Mouse (Mus musculus): Measurements from ENCODE around the gene Lamtor4. TPM values are rescaled to one million over a fixed set of nuclear protein-coding genes. Genes with fewer than 3 reads are reported as not detected.

Gene Lamtor4
- polyA plus RNA-seq, 1 experiment, result 108 TPM

- no peaks in the 10 kb centered on the region for H3K27me3 ChIP-seq (ENCODE audit: control insufficient read depth, insufficient read depth, low read length)
- peak within 1 kb of the TSS; percentile 86 for H3K27ac ChIP-seq (ENCODE audit: insufficient read depth, low read length)
- peak; percentile 56 for TF ChIP-seq POLR2A (IDR thresholded peaks at IDR 0.05; ENCODE audit: low read depth, low read length)
- TF ChIP-seq CTCF (IDR thresholded peaks at IDR 0.05; ENCODE audit: extremely low read depth, insufficient read depth, insufficient read length, insufficient replicate concordance), result no peak
- peak within 1 kb of the TSS; percentile 88 for H3K4me3 ChIP-seq (ENCODE audit: extremely low read depth, insufficient read depth, insufficient read length)
- H3K36me3 ChIP-seq (ENCODE audit: control insufficient read depth, insufficient read depth, low read length), result peaks cover 26% of the 10 kb centered on the region
- under 1% methylated on average over 67 of the region's 71 CpGs for WGBS
- H3K4me1 ChIP-seq (ENCODE audit: control insufficient read depth, insufficient read depth, insufficient read length), result peaks cover 17% of the 10 kb centered on the region; the same call in 1 of the 2 replicates
- peak; percentile 81 to 92 for DNase-seq (ENCODE audit: low read depth in 1 of 2, low spot score in 2 of 2)
These were observed 8.3 kb downstream of the Lamtor4 start, which contains the start of gene BC037034 for GRCm38 (mm10) chr5:138263260-138264206. Gene BC037034, minus strand, starts transcription at chr5:138264033.

- Histone ChIP-seq H3K4me3 (ENCODE audit: extremely low read depth, insufficient read depth, insufficient read length) (peak overlapping the region; percentile 88), H3K36me3 (ENCODE audit: control insufficient read depth, insufficient read depth, low read length) (peaks cover 21% of the 10 kb centered on the region), H3K27ac (ENCODE audit: insufficient read depth, low read length) (peak overlapping the region; percentile 27; the same call in 1 of the 2 replicates), H3K27me3 (ENCODE audit: control insufficient read depth, insufficient read depth, low read length) (no peaks in the 10 kb centered on the region), H3K4me1 (ENCODE audit: control insufficient read depth, insufficient read depth, insufficient read length) (peaks cover 17% of the 10 kb centered on the region; the same call in 1 of the 2 replicates)
- DNase-seq (ENCODE audit: low read depth in 1 of 2, low spot score in 2 of 2), result no peak
- WGBS, result 5% methylated on average over 6 of the region's 6 CpGs
- TF ChIP-seq CTCF (IDR thresholded peaks at IDR 0.05; ENCODE audit: extremely low read depth, insufficient read depth, insufficient read length, insufficient replicate concordance) (no peak), POLR2A (IDR thresholded peaks at IDR 0.05; ENCODE audit: low read depth, low read length) (no peak)
These were observed 8.9 kb downstream of the Lamtor4 start for GRCm38 (mm10) chr5:138264207-138264578.

GRCm38 (mm10) chr5:138265712-138266111, 10.4 kb downstream of the Lamtor4 start:
- no peak for TF ChIP-seq CTCF (IDR thresholded peaks at IDR 0.05; ENCODE audit: extremely low read depth, insufficient read depth, insufficient read length, insufficient replicate concordance)
- no peak for TF ChIP-seq POLR2A (IDR thresholded peaks at IDR 0.05; ENCODE audit: low read depth, low read length)
- no peaks in the 10 kb centered on the region for H3K27me3 ChIP-seq (ENCODE audit: control insufficient read depth, insufficient read depth, low read length)
- H3K4me3 ChIP-seq (ENCODE audit: extremely low read depth, insufficient read depth, insufficient read length), result no peak overlapping the region
- peaks cover 8% of the 10 kb centered on the region for H3K36me3 ChIP-seq (ENCODE audit: control insufficient read depth, insufficient read depth, low read length)
- H3K4me1 ChIP-seq (ENCODE audit: control insufficient read depth, insufficient read depth, insufficient read length), result peaks cover 17% of the 10 kb centered on the region; the same call in 1 of the 2 replicates
- DNase-seq (ENCODE audit: low read depth in 1 of 2, low spot score in 2 of 2), result no peak
- H3K27ac ChIP-seq (ENCODE audit: insufficient read depth, low read length), result no peak overlapping the region
- WGBS, result 95% methylated on average over 4 of the region's 4 CpGs

GRCm38 (mm10) chr5:138267114-138267513, 11.8 kb downstream of the Lamtor4 start:
- Histone ChIP-seq H3K27me3 (ENCODE audit: control insufficient read depth, insufficient read depth, low read length) (0 out of 2 replicates have a peak, but pooled peaks cover 1% of the 10 kb centered on the region), H3K4me1 (ENCODE audit: control insufficient read depth, insufficient read depth, insufficient read length) (peaks cover 16% of the 10 kb centered on the region; the same call in 1 of the 2 replicates), H3K27ac (ENCODE audit: insufficient read depth, low read length) (no peak overlapping the region), H3K4me3 (ENCODE audit: extremely low read depth, insufficient read depth, insufficient read length) (no peak overlapping the region), H3K36me3 (ENCODE audit: control insufficient read depth, insufficient read depth, low read length) (peaks cover 1% of the 10 kb centered on the region; the same call in 1 of the 2 replicates)
- no peak for TF ChIP-seq CTCF (IDR thresholded peaks at IDR 0.05; ENCODE audit: extremely low read depth, insufficient read depth, insufficient read length, insufficient replicate concordance)
- TF ChIP-seq POLR2A (IDR thresholded peaks at IDR 0.05; ENCODE audit: low read depth, low read length), result no peak
- 94% methylated on average over 3 of the region's 3 CpGs for WGBS
- DNase-seq (ENCODE audit: low read depth in 1 of 2, low spot score in 2 of 2), result no peak

- WGBS, result 87% methylated on average over 4 of the region's 4 CpGs
- H3K4me1 ChIP-seq (ENCODE audit: control insufficient read depth, insufficient read depth, insufficient read length), result peaks cover 5% of the 10 kb centered on the region; the same call in 1 of the 2 replicates
- no peak for DNase-seq (ENCODE audit: low read depth in 1 of 2, low spot score in 2 of 2)
- peaks cover 1% of the 10 kb centered on the region; the same call in 1 of the 2 replicates for H3K36me3 ChIP-seq (ENCODE audit: control insufficient read depth, insufficient read depth, low read length)
- TF ChIP-seq POLR2A (IDR thresholded peaks at IDR 0.05; ENCODE audit: low read depth, low read length), result no peak
- peaks cover 1% of the 10 kb centered on the region; the same call in 1 of the 2 replicates for H3K27me3 ChIP-seq (ENCODE audit: control insufficient read depth, insufficient read depth, low read length)
- no peak overlapping the region for H3K4me3 ChIP-seq (ENCODE audit: extremely low read depth, insufficient read depth, insufficient read length)
- H3K27ac ChIP-seq (ENCODE audit: insufficient read depth, low read length), result no peak overlapping the region
These were observed 13.7 kb downstream of the Lamtor4 start for GRCm38 (mm10) chr5:138268980-138269379.

- Histone ChIP-seq H3K36me3 (ENCODE audit: control insufficient read depth, insufficient read depth, low read length) (peaks cover under 1% of the 10 kb centered on the region; the same call in 1 of the 2 replicates), H3K4me3 (ENCODE audit: extremely low read depth, insufficient read depth, insufficient read length) (no peak overlapping the region), H3K27me3 (ENCODE audit: control insufficient read depth, insufficient read depth, low read length) (peaks cover 1% of the 10 kb centered on the region; the same call in 1 of the 2 replicates), H3K4me1 (ENCODE audit: control insufficient read depth, insufficient read depth, insufficient read length) (no peaks in the 10 kb centered on the region), H3K27ac (ENCODE audit: insufficient read depth, low read length) (no peak overlapping the region)
- DNase-seq (ENCODE audit: low read depth in 1 of 2, low spot score in 2 of 2), result no peak
- TF ChIP-seq POLR2A (IDR thresholded peaks at IDR 0.05; ENCODE audit: low read depth, low read length) (no peak), CTCF (IDR thresholded peaks at IDR 0.05; ENCODE audit: extremely low read depth, insufficient read depth, insufficient read length, insufficient replicate concordance) (no peak)
- WGBS, result 64% methylated on average over 3 of the region's 3 CpGs
These were observed 15.9 kb downstream of the Lamtor4 start for GRCm38 (mm10) chr5:138271232-138271631.

Measured in spleen, adult 2 months (tissue).